Mouse (Mus musculus) heart, embryonic 15.5 days (tissue): ENCODE measurements around the gene Evl. TPM values are rescaled to one million over a fixed set of nuclear protein-coding genes. Genes with fewer than 3 reads are reported as not detected.

Experiments
- ATAC-seq: fragments of 200-750 bp; cut with Nextera tagmentation; replicated peaks from 2 replicates; pipeline ENCODE4 v1.8.0; 2017; ENCODE audit warnings: low read depth, moderate TSS enrichment; ENCODE audit not compliant: insufficient number of reproducible peaks, insufficient read depth, low FRiP score
- H3K27ac ChIP-seq: fragments of 300-500 bp; sonication (generic); 2 replicates; pipeline ENCODE4 v1.5.1; 2015; ENCODE audit warnings: mild to moderate bottlenecking, inconsistent platforms
- H3K27me3 ChIP-seq: fragments of 300-500 bp; sonication (generic); 2 replicates; pipeline ENCODE4 v1.6.1; 2015; ENCODE audit warnings: inconsistent platforms
- H3K36me3 ChIP-seq: fragments of 300-500 bp; sonication (generic); 2 replicates; pipeline ENCODE4 v1.6.1; 2015; ENCODE audit warnings: mild to moderate bottlenecking, inconsistent platforms
- H3K4me1 ChIP-seq: fragments of 300-500 bp; sonication (generic); replicated peaks from 2 replicates; pipeline ENCODE4 v1.6.1; 2015; ENCODE audit warnings: inconsistent platforms
- H3K4me2 ChIP-seq: fragments of 300-500 bp; sonication (generic); 2 replicates; pipeline ENCODE4 v1.6.1; 2015; ENCODE audit warnings: inconsistent platforms, mild to moderate bottlenecking, moderate library complexity
- H3K4me3 ChIP-seq: fragments of 300-500 bp; sonication (generic); 2 replicates; pipeline ENCODE4 v1.5.1; 2015; ENCODE audit warnings: mild to moderate bottlenecking, inconsistent platforms
- H3K9ac ChIP-seq: fragments of 300-500 bp; sonication (generic); 2 replicates; pipeline ENCODE4 v1.6.1; 2015; ENCODE audit warnings: mild to moderate bottlenecking, inconsistent platforms
- H3K9me3 ChIP-seq: fragments of 300-500 bp; sonication (generic); replicated peaks from 2 replicates; pipeline ENCODE4 v1.6.1; 2016; ENCODE audit warnings: inconsistent platforms
- WGBS: fragments of 180-500 bp; shearing (Covaris S2); methylation state at CpG from one replicate; pipeline ENCODE4 v1.1.7; 2015; ENCODE audit warnings: mixed read lengths; 5-methylcytosine and 5-hydroxymethylcytosine counted together
- polyA plus RNA-seq: library from polyadenylated mRNA; unstranded; fragments of >200 nt; fragmentation: Nextera tagmentation; extraction: Ambion mirVana; gene quantifications from 2 replicates; pipeline ENCODE4 v1.2.1, GENCODE M21; 2015

Evl gene
- polyA plus RNA-seq, 1 experiment from 2014 or later: 33.8 TPM

DNA sequence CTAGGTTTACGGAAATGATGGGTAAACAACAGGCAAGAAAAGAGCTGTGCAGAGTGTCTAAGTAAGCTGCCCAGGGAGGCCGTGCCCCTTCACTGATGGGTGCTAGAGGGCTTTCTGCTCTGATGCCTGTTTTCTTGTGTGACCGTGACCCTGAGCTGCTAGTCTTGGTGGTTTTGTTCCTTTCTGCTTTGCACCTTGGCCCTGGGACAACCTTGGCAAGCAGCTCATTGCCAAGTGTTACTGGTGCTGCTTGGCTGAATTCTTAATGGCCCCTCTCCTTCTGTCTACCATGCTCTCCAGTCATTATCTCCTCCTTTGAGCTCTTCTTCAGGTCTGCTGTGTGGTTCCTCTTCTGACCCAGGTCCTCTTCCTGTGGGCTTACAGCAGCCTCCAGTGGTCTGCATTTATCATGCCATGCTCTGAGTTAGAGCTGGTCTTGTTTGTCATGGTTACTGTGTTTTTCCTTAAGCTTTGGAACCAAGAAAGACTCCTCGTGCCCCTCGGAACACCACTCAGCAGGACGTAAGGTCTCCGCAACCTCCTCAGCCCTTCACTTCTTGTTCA, 65.4 kb downstream of the Evl start:
- 92% methylated on average over 7 of the region's 7 CpGs for WGBS
- H3K9me3 ChIP-seq: no peaks in the 10 kb centered on the region
- H3K4me3 ChIP-seq: no peak overlapping the region
- H3K27me3 ChIP-seq: no peaks in the 10 kb centered on the region
- H3K36me3 ChIP-seq: no peaks in the 10 kb centered on the region
- H3K27ac ChIP-seq: no peak overlapping the region
- peaks cover 25% of the 10 kb centered on the region for H3K4me1 ChIP-seq
- no peak overlapping the region for H3K9ac ChIP-seq
- ATAC-seq: no peak
- H3K4me2 ChIP-seq: no peak overlapping the region

GRCm38 (mm10) chr12:108622406-108622805, 67.9 kb downstream of the Evl start:
- WGBS: 67% methylated on average over 5 of the region's 5 CpGs
- no peaks in the 10 kb centered on the region for H3K9me3 ChIP-seq
- H3K4me3 ChIP-seq: no peak overlapping the region
- H3K27ac ChIP-seq: no peak overlapping the region
- H3K27me3 ChIP-seq: no peaks in the 10 kb centered on the region
- no peaks in the 10 kb centered on the region for H3K36me3 ChIP-seq
- H3K4me1 ChIP-seq: peaks cover 23% of the 10 kb centered on the region
- ATAC-seq: no peak
- no peak overlapping the region for H3K9ac ChIP-seq
- H3K4me2 ChIP-seq: no peak overlapping the region

DNA sequence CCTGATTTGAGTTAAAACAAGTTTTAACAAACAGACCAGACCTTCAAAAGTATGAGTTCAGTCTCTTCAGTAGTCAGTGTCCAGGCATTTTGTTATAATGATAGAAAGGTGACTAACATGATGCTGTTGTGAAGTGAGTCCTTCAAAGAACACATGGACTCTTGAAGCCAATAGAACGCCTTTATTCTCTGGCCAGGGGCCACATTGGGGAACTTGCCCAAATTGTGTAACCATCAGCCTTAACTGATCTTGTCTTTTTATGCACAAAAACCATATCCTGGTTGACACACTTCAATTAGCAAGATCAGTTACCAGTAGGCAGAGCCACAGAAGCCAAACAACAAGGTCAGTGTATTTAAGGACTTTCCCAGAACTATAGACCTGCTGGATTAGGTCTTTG, 75.0 kb downstream of the Evl start:
- Histone ChIP-seq H3K36me3 (no peaks in the 10 kb centered on the region), H3K4me1 (peaks cover 25% of the 10 kb centered on the region), H3K27ac (no peak overlapping the region), H3K4me2 (no peak overlapping the region), H3K9ac (no peak overlapping the region), H3K27me3 (no peaks in the 10 kb centered on the region), H3K4me3 (no peak overlapping the region), H3K9me3 (no peaks in the 10 kb centered on the region)
- WGBS: 82% methylated on average over 1 of the region's 1 CpGs
- no peak for ATAC-seq

DNA sequence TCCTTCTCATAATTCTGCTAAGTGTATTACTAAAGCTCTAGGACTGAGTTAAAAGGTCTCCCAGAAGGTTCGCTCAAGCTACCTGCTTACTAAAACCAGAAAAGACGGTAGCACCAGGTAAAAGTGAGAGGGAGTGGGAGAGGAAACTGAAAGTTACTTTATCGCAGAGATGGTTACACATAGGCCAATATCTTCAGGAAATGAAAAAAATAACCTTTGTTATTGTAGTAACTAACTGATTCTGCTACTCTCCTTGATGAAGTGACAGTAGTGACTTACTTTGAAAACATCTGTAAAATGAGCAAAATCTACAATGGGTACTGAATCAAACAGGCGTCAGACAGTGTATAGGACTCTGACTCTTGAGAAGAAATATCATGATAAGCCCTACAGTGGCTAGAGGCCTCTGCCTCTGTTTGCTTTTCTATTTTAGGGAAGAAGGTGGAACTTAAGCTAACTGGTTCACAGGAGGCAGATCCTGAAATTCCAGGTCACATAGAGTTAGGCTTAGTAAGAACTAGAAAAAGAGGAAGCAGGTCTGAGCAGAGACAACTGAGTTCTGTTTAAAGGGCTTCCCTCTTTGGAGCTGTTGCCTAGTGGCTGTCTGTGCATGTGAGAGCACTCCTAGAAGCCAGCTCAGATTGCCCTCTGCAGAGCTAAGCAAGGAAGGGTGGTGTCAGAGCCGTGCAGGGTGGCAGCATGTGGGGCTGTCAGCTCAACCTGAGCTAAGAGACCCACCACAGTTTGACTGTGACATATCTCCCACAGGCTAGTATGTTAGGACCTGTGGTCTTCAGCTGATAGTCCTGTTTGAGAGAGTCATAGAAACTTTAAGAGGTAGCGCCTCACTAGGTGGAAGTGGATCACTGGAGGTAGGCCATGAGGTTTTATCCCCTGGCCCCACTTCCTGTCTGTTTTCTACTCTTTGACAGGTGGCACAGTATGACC, 76.5 kb downstream of the Evl start:
- Histone ChIP-seq H3K27ac (peak overlapping the region; percentile 46; the same call in 1 of the 2 replicates), H3K4me3 (no peak overlapping the region), H3K36me3 (no peaks in the 10 kb centered on the region), H3K4me1 (peaks cover 31% of the 10 kb centered on the region), H3K9me3 (no peaks in the 10 kb centered on the region), H3K9ac (no peak overlapping the region), H3K27me3 (no peaks in the 10 kb centered on the region), H3K4me2 (no peak overlapping the region)
- 67% methylated on average over 6 of the region's 6 CpGs for WGBS
- ATAC-seq: peak; percentile 53; the same call in 1 of the 2 replicates

GRCm38 (mm10) chr12:108632501-108632900, 78.0 kb downstream of the Evl start:
- Histone ChIP-seq H3K27me3 (no peaks in the 10 kb centered on the region), H3K4me3 (no peak overlapping the region), H3K9ac (no peak overlapping the region), H3K9me3 (no peaks in the 10 kb centered on the region), H3K4me1 (peaks cover 39% of the 10 kb centered on the region), H3K36me3 (no peaks in the 10 kb centered on the region), H3K27ac (no peak overlapping the region), H3K4me2 (no peak overlapping the region)
- ATAC-seq: no peak

- H3K4me1 ChIP-seq: peaks cover 45% of the 10 kb centered on the region
- no peak overlapping the region for H3K4me2 ChIP-seq
- H3K9ac ChIP-seq: no peak overlapping the region
- no peak for ATAC-seq
- no peaks in the 10 kb centered on the region for H3K27me3 ChIP-seq
- H3K9me3 ChIP-seq: no peaks in the 10 kb centered on the region
- no peak overlapping the region for H3K27ac ChIP-seq
- H3K36me3 ChIP-seq: no peaks in the 10 kb centered on the region
- H3K4me3 ChIP-seq: no peak overlapping the region
- 88% methylated on average over 1 of the region's 1 CpGs for WGBS
Measured at GRCm38 (mm10) chr12:108634031-108634430, 79.5 kb downstream of the Evl start.

GRCm38 (mm10) chr12:108635501-108635900, 81.0 kb downstream of the Evl start:
- WGBS: 78% methylated on average over 4 of the region's 4 CpGs
- Histone ChIP-seq H3K4me2 (no peak overlapping the region), H3K27ac (no peak overlapping the region), H3K36me3 (no peaks in the 10 kb centered on the region), H3K9me3 (no peaks in the 10 kb centered on the region), H3K27me3 (no peaks in the 10 kb centered on the region), H3K4me1 (peaks cover 38% of the 10 kb centered on the region), H3K4me3 (no peak overlapping the region), H3K9ac (no peak overlapping the region)
- no peak for ATAC-seq

DNA sequence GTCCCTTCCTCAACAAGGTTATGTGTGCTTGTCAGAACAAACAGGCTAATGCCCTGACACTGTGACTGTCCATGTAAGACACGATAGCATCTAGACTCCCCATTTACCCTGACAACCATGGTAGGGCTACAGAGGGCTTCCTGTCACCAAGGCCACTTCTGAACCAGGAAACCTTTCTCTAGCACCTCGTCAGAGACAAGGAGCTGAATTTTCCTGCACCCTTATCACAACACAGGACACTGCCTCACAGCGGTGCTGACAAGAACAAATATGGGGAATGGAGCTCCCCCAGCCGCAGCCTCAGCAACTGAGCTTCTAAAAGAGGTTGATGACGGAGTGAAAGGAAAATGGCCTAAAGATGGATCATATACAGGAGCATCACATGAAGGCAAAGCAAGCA, 82.9 kb downstream of the Evl start:
- no peak overlapping the region for H3K9ac ChIP-seq
- H3K4me2 ChIP-seq: no peak overlapping the region
- H3K4me1 ChIP-seq: peaks cover 32% of the 10 kb centered on the region
- no peaks in the 10 kb centered on the region for H3K36me3 ChIP-seq
- H3K9me3 ChIP-seq: no peaks in the 10 kb centered on the region
- 26% methylated on average over 5 of the region's 5 CpGs for WGBS
- peak; percentile 77 for ATAC-seq
- peak overlapping the region; percentile 66 for H3K27ac ChIP-seq
- no peak overlapping the region for H3K4me3 ChIP-seq
- no peaks in the 10 kb centered on the region for H3K27me3 ChIP-seq

DNA sequence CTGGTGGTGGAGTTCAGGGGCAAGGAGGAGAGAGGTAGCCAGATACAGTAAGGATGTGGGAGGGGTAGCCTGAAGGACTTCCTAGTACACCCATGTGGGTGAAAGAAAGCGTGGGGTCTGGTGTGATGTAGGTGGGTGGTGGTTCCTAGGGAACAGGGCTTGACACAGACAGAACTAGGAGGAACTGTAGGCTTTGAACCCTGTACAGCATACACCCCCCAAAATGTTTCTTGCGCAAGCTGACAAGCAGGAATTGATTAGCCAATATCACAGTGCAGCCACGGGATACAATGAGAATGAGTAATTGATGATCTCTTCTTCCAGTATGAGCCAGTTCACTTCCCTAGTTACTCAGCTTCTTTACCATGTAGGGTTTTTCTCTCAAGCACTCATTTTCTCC, 84.6 kb downstream of the Evl start:
- no peaks in the 10 kb centered on the region for H3K36me3 ChIP-seq
- no peaks in the 10 kb centered on the region for H3K9me3 ChIP-seq
- H3K27ac ChIP-seq: no peak overlapping the region
- 94% methylated on average over 3 of the region's 3 CpGs for WGBS
- ATAC-seq: no peak
- H3K4me3 ChIP-seq: no peak overlapping the region
- H3K9ac ChIP-seq: no peak overlapping the region
- H3K4me1 ChIP-seq: peaks cover 32% of the 10 kb centered on the region
- no peak overlapping the region for H3K4me2 ChIP-seq
- H3K27me3 ChIP-seq: no peaks in the 10 kb centered on the region

DNA sequence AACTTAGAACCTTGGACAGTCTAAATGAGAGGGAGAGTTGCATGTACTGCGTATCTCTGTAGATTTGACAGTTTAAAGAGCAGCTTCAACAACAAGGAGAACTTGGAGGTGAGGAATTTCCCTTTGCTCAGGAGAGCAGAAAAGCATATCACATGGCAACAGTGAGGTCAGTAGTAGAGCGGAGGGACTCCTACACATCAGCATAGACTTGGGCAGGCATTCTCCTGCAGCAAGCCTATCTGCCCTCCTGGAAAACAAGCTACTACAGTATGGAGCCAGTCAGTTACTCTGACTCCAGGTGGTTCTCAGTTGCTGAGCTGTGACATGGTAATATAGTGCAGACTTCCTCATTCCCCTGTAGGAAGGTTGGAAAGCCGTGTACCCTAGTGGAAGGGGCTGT, 87.5 kb downstream of the Evl start:
- no peaks in the 10 kb centered on the region for H3K36me3 ChIP-seq
- H3K4me2 ChIP-seq: no peak overlapping the region
- ATAC-seq: no peak
- no peak overlapping the region for H3K27ac ChIP-seq
- 57% methylated on average over 3 of the region's 3 CpGs for WGBS
- H3K27me3 ChIP-seq: no peaks in the 10 kb centered on the region
- no peak overlapping the region for H3K9ac ChIP-seq
- H3K9me3 ChIP-seq: no peaks in the 10 kb centered on the region
- H3K4me1 ChIP-seq: peaks cover 20% of the 10 kb centered on the region
- H3K4me3 ChIP-seq: no peak overlapping the region

GRCm38 (mm10) chr12:108646234-108646633, 91.7 kb downstream of the Evl start:
- WGBS: 90% methylated on average over 1 of the region's 1 CpGs
- Histone ChIP-seq H3K27ac (no peak overlapping the region), H3K36me3 (peaks cover 18% of the 10 kb centered on the region), H3K9me3 (no peaks in the 10 kb centered on the region), H3K9ac (no peak overlapping the region), H3K4me1 (peaks cover 17% of the 10 kb centered on the region), H3K4me2 (no peak overlapping the region), H3K4me3 (no peak overlapping the region), H3K27me3 (no peaks in the 10 kb centered on the region)
- ATAC-seq: no peak

DNA sequence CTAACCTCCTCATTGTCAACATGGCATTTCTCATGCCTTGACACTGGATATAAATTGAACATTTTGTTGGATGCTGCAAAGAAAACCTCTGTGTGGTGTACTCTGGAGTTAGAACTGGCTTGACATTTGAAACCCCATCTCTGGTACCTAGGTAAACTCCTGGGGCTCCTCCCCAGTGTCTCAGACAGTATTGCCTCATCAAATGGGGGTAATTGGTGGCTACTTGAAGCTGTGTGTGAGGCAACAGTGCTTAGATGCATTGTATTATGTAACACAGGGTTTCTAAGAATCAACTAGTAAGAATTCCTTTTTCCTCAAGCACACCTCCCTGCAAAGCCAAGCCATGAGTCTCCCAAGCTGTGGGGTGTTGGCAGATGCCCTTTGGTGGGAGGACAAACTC, 93.3 kb downstream of the Evl start:
- no peak overlapping the region for H3K4me3 ChIP-seq
- H3K9me3 ChIP-seq: no peaks in the 10 kb centered on the region
- peaks cover 12% of the 10 kb centered on the region for H3K4me1 ChIP-seq
- H3K27ac ChIP-seq: no peak overlapping the region
- no peak for ATAC-seq
- peaks cover 29% of the 10 kb centered on the region for H3K36me3 ChIP-seq
- H3K4me2 ChIP-seq: no peak overlapping the region
- H3K27me3 ChIP-seq: no peaks in the 10 kb centered on the region
- no peak overlapping the region for H3K9ac ChIP-seq
